Mouse (Mus musculus): Measurements from ENCODE around the gene Olfr1042. TPM values are rescaled to one million over a fixed set of nuclear protein-coding genes. Genes with fewer than 3 reads are reported as not detected.

Gene Olfr1042
- polyA plus RNA-seq, 1 experiment = not detected

- no peak within 1 kb of the TSS for H3K4me3 ChIP-seq (replicated peaks; ENCODE audit: insufficient read depth, low read depth, low read length)
- DNase-seq = no peak
- TF ChIP-seq CTCF (IDR thresholded peaks at IDR 0.05; ENCODE audit: borderline replicate concordance, insufficient read depth, low read depth, low read length) (no peak), POLR2A (IDR thresholded peaks at IDR 0.05; ENCODE audit: borderline replicate concordance, insufficient read depth, low read length) (no peak)
- no peaks in the 10 kb centered on the region for H3K27me3 ChIP-seq (ENCODE audit: control insufficient read depth, insufficient read depth, low read length)
- H3K4me1 ChIP-seq (ENCODE audit: control insufficient read depth, insufficient read depth, low read length) = no peaks in the 10 kb centered on the region
- WGBS = 76% methylated on average over 1 of the region's 1 CpGs
- no peak within 1 kb of the TSS for H3K27ac ChIP-seq (ENCODE audit: insufficient read depth, low read length)
These were observed 15.0 kb downstream of the Olfr1042 start, which contains the start of gene Olfr1040 for GRCm38 (mm10) chr2:86146632-86147031. Gene Olfr1040, minus strand, starts transcription at chr2:86146732.

- no peak within 1 kb of the TSS for H3K4me3 ChIP-seq (replicated peaks; ENCODE audit: insufficient read depth, low read depth, low read length)
- TF ChIP-seq POLR2A (IDR thresholded peaks at IDR 0.05; ENCODE audit: borderline replicate concordance, insufficient read depth, low read length) (no peak), CTCF (IDR thresholded peaks at IDR 0.05; ENCODE audit: borderline replicate concordance, insufficient read depth, low read depth, low read length) (no peak)
- no peaks in the 10 kb centered on the region for H3K4me1 ChIP-seq (ENCODE audit: control insufficient read depth, insufficient read depth, low read length)
- H3K27me3 ChIP-seq (ENCODE audit: control insufficient read depth, insufficient read depth, low read length) = no peaks in the 10 kb centered on the region
- no peak for DNase-seq
- WGBS = 98% methylated on average over 1 of the region's 1 CpGs
- no peak within 1 kb of the TSS for H3K27ac ChIP-seq (ENCODE audit: insufficient read depth, low read length)
These were observed 25.8 kb downstream of the Olfr1042 start, which contains the start of gene Olfr1039 for GRCm38 (mm10) chr2:86135828-86136227. Gene Olfr1039, minus strand, starts transcription at chr2:86135928.

Other genes with a start within 250 kb of the Olfr1042 start
- gene Olfr1025-ps1, start 246.6 kb downstream of the Olfr1042 start, polyA plus RNA-seq (2012; rRNA removed) = not detected in 2 replicates
- gene Olfr1026, start 240.3 kb downstream of the Olfr1042 start, polyA plus RNA-seq (2012; rRNA removed) = not detected in 2 replicates
- gene Olfr1028, start 211.4 kb downstream of the Olfr1042 start, polyA plus RNA-seq (2012; rRNA removed) = not detected in 2 replicates
- not detected in 2 replicates for gene Olfr1029, start 187.9 kb downstream of the Olfr1042 start, polyA plus RNA-seq (2012; rRNA removed)
- not detected in 2 replicates for gene Olfr1030, start 182.6 kb downstream of the Olfr1042 start, polyA plus RNA-seq (2012; rRNA removed)
- gene Olfr1031, start 171.5 kb downstream of the Olfr1042 start, polyA plus RNA-seq (2012; rRNA removed) = not detected in 2 replicates
- not detected in 2 replicates for gene Olfr1032, start 156.3 kb downstream of the Olfr1042 start, polyA plus RNA-seq (2012; rRNA removed)
- 0.11 and 0.21 TPM in 2 replicates for gene Olfr1033, start 141.2 kb downstream of the Olfr1042 start, polyA plus RNA-seq (2012; rRNA removed)
- gene Olfr1034, start 116.0 kb downstream of the Olfr1042 start, polyA plus RNA-seq (2012; rRNA removed) = 0.02 and 0.05 TPM in 2 replicates
- gene Olfr1036, start 87.8 kb downstream of the Olfr1042 start, polyA plus RNA-seq (2012; rRNA removed) = not detected in 2 replicates
- gene Olfr1037, start 74.5 kb downstream of the Olfr1042 start, polyA plus RNA-seq (2012; rRNA removed) = not detected in 2 replicates
- gene Olfr1039, start 25.9 kb downstream of the Olfr1042 start, polyA plus RNA-seq (2012; rRNA removed) = not detected in 2 replicates
- not detected in 2 replicates for gene Olfr1040, start 15.1 kb downstream of the Olfr1042 start, polyA plus RNA-seq (2012; rRNA removed)
- not detected in 2 replicates for gene Olfr1043, start 5.7 kb upstream of the Olfr1042 start, polyA plus RNA-seq (2012; rRNA removed)
- gene Olfr1044, start 16.0 kb upstream of the Olfr1042 start, polyA plus RNA-seq (2012; rRNA removed) = not detected in 2 replicates
- not detected in 2 replicates for gene Olfr52, start 23.8 kb upstream of the Olfr1042 start, polyA plus RNA-seq (2012; rRNA removed)
- gene Olfr1045, start 41.2 kb upstream of the Olfr1042 start, polyA plus RNA-seq (2012; rRNA removed) = not detected in 2 replicates
- gene Olfr1046, start 57.5 kb upstream of the Olfr1042 start, polyA plus RNA-seq (2012; rRNA removed) = not detected in 2 replicates
- not detected in 2 replicates for gene Olfr1047, start 69.6 kb upstream of the Olfr1042 start, polyA plus RNA-seq (2012; rRNA removed)
- not detected in 2 replicates for gene Olfr1048, start 78.5 kb upstream of the Olfr1042 start, polyA plus RNA-seq (2012; rRNA removed)
- not detected in 2 replicates for gene Olfr1049, start 96.5 kb upstream of the Olfr1042 start, polyA plus RNA-seq (2012; rRNA removed)
- not detected in 2 replicates for gene Olfr1051, start 117.2 kb upstream of the Olfr1042 start, polyA plus RNA-seq (2012; rRNA removed)
- not detected in 2 replicates for gene Olfr1052, start 130.6 kb upstream of the Olfr1042 start, polyA plus RNA-seq (2012; rRNA removed)
- gene Olfr1053, start 153.4 kb upstream of the Olfr1042 start, polyA plus RNA-seq (2012; rRNA removed) = not detected in 2 replicates
- gene Olfr1054, start 173.6 kb upstream of the Olfr1042 start, polyA plus RNA-seq (2012; rRNA removed) = not detected in 2 replicates
- not detected in 2 replicates for gene Olfr1055, start 188.4 kb upstream of the Olfr1042 start, polyA plus RNA-seq (2012; rRNA removed)
- gene Olfr1056, start 200.6 kb upstream of the Olfr1042 start, polyA plus RNA-seq (2012; rRNA removed) = not detected in 2 replicates
- gene Olfr1057, start 216.6 kb upstream of the Olfr1042 start, polyA plus RNA-seq (2012; rRNA removed) = not detected in 2 replicates
- gene Olfr1058, start 226.7 kb upstream of the Olfr1042 start, polyA plus RNA-seq (2012; rRNA removed) = not detected in 2 replicates

Measured in cerebellum, adult 2 months (tissue).